Mouse (Mus musculus) intestine, embryonic 16.5 days (tissue): ENCODE measurements at regions not wholly inside any gene's neighbourhood (a gene's known extent, or its start where the extent isn't known, plus 50 kb on each side); places are given as distances from the start of the nearest gene placed in this dataset.

ENCODE experiments used
- ATAC-seq: fragments of 200-750 bp; cut with Nextera tagmentation; 2 replicates; pipeline ENCODE4 v1.8.0; 2017; ENCODE audit warnings: moderate TSS enrichment, moderate library complexity
- H3K27ac ChIP-seq: fragments of 300-500 bp; sonication (generic); 2 replicates; pipeline ENCODE4 v1.5.1; 2014; ENCODE audit warnings: mild to moderate bottlenecking, low read length
- H3K27me3 ChIP-seq: fragments of 300-500 bp; sonication (generic); replicated peaks from 2 replicates; pipeline ENCODE4 v1.6.1; 2014; ENCODE audit warnings: low read length, control low read depth, mixed read lengths; ENCODE audit not compliant: control insufficient read depth, insufficient read depth
- H3K36me3 ChIP-seq: fragments of 300-500 bp; sonication (generic); 2 replicates; pipeline ENCODE4 v1.6.1; 2014; ENCODE audit warnings: low read length, control low read depth; ENCODE audit not compliant: control insufficient read depth, insufficient read depth
- H3K4me1 ChIP-seq: fragments of 300-500 bp; sonication (generic); 2 replicates; pipeline ENCODE4 v1.6.1; 2014; ENCODE audit warnings: low read length, control low read depth, mixed read lengths; ENCODE audit not compliant: control insufficient read depth, insufficient read depth
- H3K4me2 ChIP-seq: fragments of 300-500 bp; sonication (generic); 2 replicates; pipeline ENCODE4 v1.6.1; 2014; ENCODE audit warnings: low read depth, low read length, control low read depth
- H3K4me3 ChIP-seq: fragments of 300-500 bp; sonication (generic); 2 replicates; pipeline ENCODE4 v1.5.1; 2014; ENCODE audit warnings: mild to moderate bottlenecking, low read length
- H3K9ac ChIP-seq: fragments of 300-500 bp; sonication (generic); 2 replicates; pipeline ENCODE4 v1.6.1; 2014; ENCODE audit warnings: low read depth, low read length
- H3K9me3 ChIP-seq: fragments of 300-500 bp; sonication (generic); 2 replicates; pipeline ENCODE4 v1.6.1; 2016; ENCODE audit warnings: low read length, control low read depth; ENCODE audit not compliant: control insufficient read depth
- WGBS: fragments of 180-500 bp; shearing (Covaris S2); extraction: QIAGEN DNeasy Blood & Tissue Kit; methylation state at CpG from one replicate; pipeline ENCODE4 v1.1.7; 2014; 5-methylcytosine and 5-hydroxymethylcytosine counted together

- Histone ChIP-seq H3K4me3 (no peak overlapping the region), H3K9me3 (no peaks in the 10 kb centered on the region), H3K4me1 (peaks cover 27% of the 10 kb centered on the region), H3K36me3 (no peaks in the 10 kb centered on the region), H3K27ac (no peak overlapping the region), H3K27me3 (no peaks in the 10 kb centered on the region), H3K4me2 (no peak overlapping the region), H3K9ac (no peak overlapping the region)
- no peak for ATAC-seq
- 74% methylated on average over 9 of the region's 9 CpGs for WGBS
These were observed 68.7 kb upstream of the Adrb1 start for GRCm38 (mm10) chr19:56653292-56653691.

- Histone ChIP-seq H3K4me2 (no peak overlapping the region), H3K36me3 (no peaks in the 10 kb centered on the region), H3K9ac (no peak overlapping the region), H3K4me3 (no peak overlapping the region), H3K27ac (no peak overlapping the region), H3K4me1 (peaks cover 18% of the 10 kb centered on the region), H3K9me3 (no peaks in the 10 kb centered on the region), H3K27me3 (no peaks in the 10 kb centered on the region)
- ATAC-seq = no peak
- WGBS = 83% methylated on average over 9 of the region's 9 CpGs
These were observed 66.7 kb upstream of the Adrb1 start for GRCm38 (mm10) chr19:56655330-56655729.

- no peak overlapping the region for H3K4me3 ChIP-seq
- peak; percentile 53; the same call in 1 of the 2 replicates for ATAC-seq
- no peaks in the 10 kb centered on the region for H3K36me3 ChIP-seq
- no peaks in the 10 kb centered on the region for H3K4me1 ChIP-seq
- no peak overlapping the region for H3K4me2 ChIP-seq
- no peak overlapping the region for H3K9ac ChIP-seq
- H3K27me3 ChIP-seq = no peaks in the 10 kb centered on the region
- WGBS = 36% methylated on average over 4 of the region's 4 CpGs
- H3K9me3 ChIP-seq = no peaks in the 10 kb centered on the region
- H3K27ac ChIP-seq = peak overlapping the region; percentile 45; the same call in 1 of the 2 replicates
These were observed 61.3 kb upstream of the Adrb1 start for GRCm38 (mm10) chr19:56660566-56661199.

GRCm38 (mm10) chr19:56663474-56664227 is 58.3 kb upstream of the Adrb1 start:
- no peaks in the 10 kb centered on the region for H3K27me3 ChIP-seq
- WGBS = 66% methylated on average over 10 of the region's 10 CpGs

GRCm38 (mm10) chr19:56664307-56664775 is 57.7 kb upstream of the Adrb1 start:
- Histone ChIP-seq H3K4me3 (no peak overlapping the region), H3K9me3 (no peaks in the 10 kb centered on the region), H3K4me1 (no peaks in the 10 kb centered on the region), H3K9ac (no peak overlapping the region), H3K27me3 (no peaks in the 10 kb centered on the region), H3K27ac (no peak overlapping the region), H3K36me3 (no peaks in the 10 kb centered on the region), H3K4me2 (no peak overlapping the region)
- no peak for ATAC-seq
- 73% methylated on average over 10 of the region's 10 CpGs for WGBS

More at GRCm38 (mm10) chr19:56663474-56664227, 58.3 kb upstream of the Adrb1 start:
- H3K4me1 ChIP-seq = no peaks in the 10 kb centered on the region
- no peaks in the 10 kb centered on the region for H3K9me3 ChIP-seq
- ATAC-seq = no peak
- H3K4me2 ChIP-seq = no peak overlapping the region
- no peak overlapping the region for H3K9ac ChIP-seq
- no peaks in the 10 kb centered on the region for H3K36me3 ChIP-seq
- no peak overlapping the region; the same call in 1 of the 2 replicates for H3K27ac ChIP-seq
- H3K4me3 ChIP-seq = no peak overlapping the region

GRCm38 (mm10) chr19:56664944-56665663 is 56.9 kb upstream of the Adrb1 start:
- no peaks in the 10 kb centered on the region for H3K36me3 ChIP-seq
- no peaks in the 10 kb centered on the region for H3K27me3 ChIP-seq
- 86% methylated on average over 7 of the region's 7 CpGs for WGBS
- H3K4me1 ChIP-seq = no peaks in the 10 kb centered on the region
- no peak overlapping the region for H3K4me2 ChIP-seq
- H3K9me3 ChIP-seq = no peaks in the 10 kb centered on the region
- no peak overlapping the region for H3K27ac ChIP-seq
- no peak for ATAC-seq
- H3K4me3 ChIP-seq = no peak overlapping the region
- H3K9ac ChIP-seq = no peak overlapping the region

GRCm38 (mm10) chr19:56665972-56666371 is 56.0 kb upstream of the Adrb1 start:
- ATAC-seq = no peak
- Histone ChIP-seq H3K4me2 (no peak overlapping the region), H3K9me3 (no peaks in the 10 kb centered on the region), H3K36me3 (no peaks in the 10 kb centered on the region), H3K4me3 (no peak overlapping the region), H3K4me1 (no peaks in the 10 kb centered on the region), H3K27me3 (no peaks in the 10 kb centered on the region), H3K9ac (no peak overlapping the region), H3K27ac (no peak overlapping the region)
- 88% methylated on average over 1 of the region's 1 CpGs for WGBS

- H3K4me2 ChIP-seq = no peak overlapping the region
- no peak overlapping the region for H3K27ac ChIP-seq
- WGBS = 92% methylated on average over 2 of the region's 2 CpGs
- H3K4me3 ChIP-seq = no peak overlapping the region
- no peaks in the 10 kb centered on the region for H3K27me3 ChIP-seq
- ATAC-seq = no peak
- H3K9ac ChIP-seq = no peak overlapping the region
- H3K36me3 ChIP-seq = no peaks in the 10 kb centered on the region
- no peaks in the 10 kb centered on the region for H3K4me1 ChIP-seq
- no peaks in the 10 kb centered on the region for H3K9me3 ChIP-seq
These were observed 54.1 kb upstream of the Adrb1 start for GRCm38 (mm10) chr19:56667903-56668302.

- no peaks in the 10 kb centered on the region for H3K27me3 ChIP-seq
- H3K27ac ChIP-seq = no peak overlapping the region
- H3K4me3 ChIP-seq = no peak overlapping the region
- no peaks in the 10 kb centered on the region for H3K36me3 ChIP-seq
- H3K9me3 ChIP-seq = no peaks in the 10 kb centered on the region
- WGBS = 52% methylated on average over 7 of the region's 7 CpGs
- no peak for ATAC-seq
- no peak overlapping the region for H3K9ac ChIP-seq
- H3K4me1 ChIP-seq = no peaks in the 10 kb centered on the region
- no peak overlapping the region for H3K4me2 ChIP-seq
These were observed 53.0 kb upstream of the Adrb1 start for GRCm38 (mm10) chr19:56668991-56669390.
